Mouse (Mus musculus): Measurements from ENCODE around the gene Fnbp1l. TPM values are rescaled to one million over a fixed set of nuclear protein-coding genes. Genes with fewer than 3 reads are reported as not detected.

The Fnbp1l gene
- 63.3 TPM for polyA plus RNA-seq (2014; fragmentation: Illumina TruSeq; extraction: RNeasy Lipid Tissue Mini Kit (QIAGEN cat#74804); ENCODE audit: low read depth, low replicate concordance)

GRCm38 (mm10) chr3:122618991-122619930 is at the start of gene Fnbp1l:
TSS of gene Fnbp1l (minus strand) at chr3:122619715.

Other genes starting within 250 kb of the Fnbp1l start
- 132 TPM for gene Pde5a, start 109.2 kb upstream of the Fnbp1l start, polyA plus RNA-seq (2014; fragmentation: Illumina TruSeq; extraction: RNeasy Lipid Tissue Mini Kit (QIAGEN cat#74804); ENCODE audit: low read depth, low replicate concordance)

Data from adrenal gland, adult 10 weeks (tissue).